Mouse (Mus musculus): ENCODE measurements around the gene Lrrc8c. TPM values are rescaled to one million over a fixed set of nuclear protein-coding genes. Genes with fewer than 3 reads are reported as not detected.

Gene Lrrc8c
- polyA plus RNA-seq, 1 experiment from 2014 or later: 14.0 TPM

DNA sequence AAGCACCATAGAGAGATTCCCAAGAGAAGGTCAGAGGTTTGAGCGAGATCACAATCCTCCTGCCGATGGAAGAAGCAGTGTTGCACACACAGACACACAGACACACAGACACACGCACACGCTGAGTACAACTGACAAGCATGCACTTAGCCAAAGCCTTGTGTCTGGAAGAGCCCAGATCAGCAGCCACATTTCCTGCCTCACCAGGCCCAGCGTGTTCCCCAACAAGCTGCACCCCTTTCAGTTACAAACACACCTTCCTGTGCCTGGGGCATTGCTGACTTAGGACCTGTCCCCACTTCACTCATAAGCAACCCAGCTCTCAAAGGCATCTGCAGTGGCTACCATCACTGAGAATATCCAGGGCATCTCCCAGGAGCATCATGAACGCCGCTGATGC is 25.8 kb upstream of the Lrrc8c start:
- Histone ChIP-seq H3K9me3 (no peaks in the 10 kb centered on the region), H3K4me2 (no peak overlapping the region), H3K27me3 (peaks cover 18% of the 10 kb centered on the region), H3K4me3 (no peak overlapping the region), H3K4me1 (replicated peaks) (peaks cover 42% of the 10 kb centered on the region), H3K27ac (peak overlapping the region; percentile 35), H3K36me3 (peaks cover 9% of the 10 kb centered on the region), H3K9ac (no peak overlapping the region)
- 82% methylated on average over 7 of the region's 7 CpGs for WGBS
- ATAC-seq (ENCODE audit: low FRiP score): no peak

DNA sequence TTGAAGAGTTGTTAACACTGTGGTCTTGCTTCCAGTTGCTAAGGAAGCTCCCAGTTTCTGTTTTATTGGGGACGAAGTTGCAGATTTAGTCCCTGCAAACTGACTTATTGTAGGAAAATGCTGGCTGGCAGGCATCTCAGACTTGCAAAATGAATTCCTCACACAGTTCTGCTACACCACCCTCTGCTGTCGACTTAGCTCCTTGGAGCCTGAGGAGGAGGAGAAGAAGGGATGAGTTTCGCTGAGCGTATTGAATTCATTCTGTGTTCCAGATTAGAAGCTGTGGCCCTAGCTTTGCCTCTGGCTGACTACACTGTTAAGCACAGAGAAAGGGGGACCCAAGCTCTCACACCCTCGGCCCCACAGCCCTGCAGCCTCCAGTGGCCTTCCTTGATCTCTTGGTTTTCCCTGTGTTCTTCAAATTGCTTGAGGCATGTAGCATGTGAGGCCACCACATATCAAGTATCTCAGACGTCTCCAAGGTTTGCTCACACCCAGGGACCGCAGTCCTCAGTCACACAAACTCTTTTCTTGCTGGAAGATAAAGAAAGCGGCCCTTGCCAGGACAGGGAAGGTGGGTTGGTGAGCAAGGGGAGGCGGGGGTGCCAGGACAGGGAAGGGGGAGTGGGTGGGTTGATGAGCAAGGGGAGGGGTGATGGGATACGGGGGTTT is 24.8 kb upstream of the Lrrc8c start:
- WGBS: 29% methylated on average over 10 of the region's 10 CpGs
- Histone ChIP-seq H3K4me1 (replicated peaks) (peaks cover 48% of the 10 kb centered on the region), H3K27ac (no peak overlapping the region), H3K4me2 (peak overlapping the region; percentile 50), H3K4me3 (no peak overlapping the region), H3K9me3 (no peaks in the 10 kb centered on the region), H3K27me3 (peaks cover 18% of the 10 kb centered on the region), H3K36me3 (peaks cover 6% of the 10 kb centered on the region; the same call in 1 of the 2 replicates), H3K9ac (0 out of 2 replicates have a peak overlapping the region, but pooled peaks have one; percentile 36)
- no peak for ATAC-seq (ENCODE audit: low FRiP score)

DNA sequence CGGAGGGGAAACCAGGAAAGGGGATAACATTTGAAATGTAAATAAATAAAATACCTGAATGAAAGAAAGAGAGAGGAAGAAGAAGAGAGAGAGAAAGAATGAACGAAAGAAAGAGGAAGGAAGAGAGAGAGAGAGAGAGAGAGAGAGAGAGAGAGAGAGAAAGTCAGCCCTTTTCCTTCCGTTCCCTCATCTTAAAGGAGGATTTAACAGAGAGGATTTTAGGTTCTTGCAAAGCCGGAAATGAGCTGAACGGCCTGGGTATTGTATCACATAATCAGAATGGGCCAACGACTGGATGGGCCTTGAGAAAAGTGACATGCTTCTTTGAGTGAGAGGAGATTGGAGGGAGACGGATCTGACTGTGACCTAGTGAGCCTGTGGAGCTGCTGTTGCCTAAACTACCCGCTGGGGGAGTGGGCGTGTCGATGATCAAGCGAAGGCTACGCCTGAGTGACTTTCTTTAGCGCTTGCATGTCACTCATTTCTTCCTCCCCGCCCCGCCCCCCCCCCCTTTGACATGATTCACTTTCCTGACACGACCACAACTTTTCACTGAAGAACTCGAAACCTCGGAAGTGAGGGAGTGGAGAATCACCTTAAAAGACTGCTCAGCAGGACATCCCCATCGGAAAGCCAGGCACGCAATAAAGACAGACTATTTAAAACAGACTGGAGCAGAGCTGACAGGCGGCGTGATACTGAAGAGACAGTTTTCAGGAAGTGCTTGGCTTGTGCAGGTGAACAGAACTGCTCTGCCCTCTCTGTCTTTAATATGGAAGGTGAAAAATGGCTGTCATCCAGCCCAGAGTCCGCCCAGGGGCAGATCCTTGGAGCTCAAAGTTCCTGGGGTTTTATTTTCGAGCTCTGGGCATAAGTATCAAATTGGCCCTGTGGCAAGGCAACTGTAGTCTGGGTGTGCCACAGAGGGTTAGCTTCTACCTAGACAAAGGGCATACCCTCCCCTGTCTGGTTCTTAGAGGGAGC is 24.0 kb upstream of the Lrrc8c start:
- Histone ChIP-seq H3K27me3 (peaks cover 18% of the 10 kb centered on the region), H3K9me3 (no peaks in the 10 kb centered on the region), H3K4me3 (peak overlapping the region; percentile 17; the same call in 1 of the 2 replicates), H3K4me1 (replicated peaks) (peaks cover 50% of the 10 kb centered on the region), H3K9ac (peak overlapping the region; percentile 36; the same call in 1 of the 2 replicates), H3K27ac (no peak overlapping the region), H3K4me2 (peak overlapping the region; percentile 50), H3K36me3 (peaks cover 6% of the 10 kb centered on the region; the same call in 1 of the 2 replicates)
- ATAC-seq (ENCODE audit: low FRiP score): peak; percentile 58
- 5% methylated on average over 24 of the region's 24 CpGs for WGBS

DNA sequence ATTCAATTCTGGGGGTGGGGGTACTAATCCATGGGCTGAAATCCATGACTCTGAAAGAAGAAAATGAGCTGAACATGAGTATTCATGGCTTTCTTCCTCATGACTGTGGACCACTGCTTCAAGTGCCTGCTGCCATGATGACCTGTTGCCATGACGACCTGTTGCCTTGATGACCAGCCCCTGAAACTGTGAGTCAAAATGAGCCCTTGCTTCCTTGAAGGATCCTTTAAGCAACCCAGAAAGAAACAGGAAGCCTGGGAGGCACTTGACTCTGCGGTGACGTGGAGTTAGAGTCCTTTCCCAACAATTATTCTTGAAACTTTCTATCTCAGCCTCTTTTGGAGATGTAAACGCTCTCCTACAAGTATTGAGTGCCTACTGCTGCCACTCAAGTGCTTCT is 23.1 kb upstream of the Lrrc8c start:
- H3K4me2 ChIP-seq: no peak overlapping the region
- H3K9ac ChIP-seq: no peak overlapping the region
- 76% methylated on average over 4 of the region's 4 CpGs for WGBS
- H3K27me3 ChIP-seq: peaks cover 18% of the 10 kb centered on the region
- no peaks in the 10 kb centered on the region for H3K9me3 ChIP-seq
- H3K4me3 ChIP-seq: no peak overlapping the region
- peaks cover 59% of the 10 kb centered on the region for H3K4me1 ChIP-seq (replicated peaks)
- H3K36me3 ChIP-seq: no peaks in the 10 kb centered on the region
- no peak for ATAC-seq (ENCODE audit: low FRiP score)
- no peak overlapping the region for H3K27ac ChIP-seq

DNA sequence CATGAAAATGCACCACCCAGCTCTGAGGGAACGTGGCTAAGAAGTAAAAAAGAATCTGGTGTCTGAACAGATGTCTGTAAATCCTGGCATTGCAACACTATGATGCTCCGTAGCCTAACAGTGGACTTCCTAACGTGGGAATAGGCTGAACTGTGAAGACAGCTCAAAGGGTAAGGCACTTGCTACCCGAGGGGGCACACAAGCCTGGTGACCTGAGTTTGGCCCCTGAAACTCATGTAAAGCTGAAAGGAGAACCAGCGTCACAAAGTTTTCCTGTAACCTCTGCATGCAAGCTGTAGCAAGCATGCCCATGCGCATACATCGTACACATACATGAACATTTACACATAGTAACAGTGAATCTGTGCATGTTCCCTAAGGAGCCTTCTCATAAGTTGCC is 22.6 kb upstream of the Lrrc8c start:
- peaks cover 18% of the 10 kb centered on the region for H3K27me3 ChIP-seq
- ATAC-seq (ENCODE audit: low FRiP score): no peak
- H3K27ac ChIP-seq: no peak overlapping the region
- no peak overlapping the region for H3K4me3 ChIP-seq
- 65% methylated on average over 7 of the region's 7 CpGs for WGBS
- peaks cover 59% of the 10 kb centered on the region for H3K4me1 ChIP-seq (replicated peaks)
- H3K4me2 ChIP-seq: no peak overlapping the region
- no peaks in the 10 kb centered on the region for H3K36me3 ChIP-seq
- H3K9me3 ChIP-seq: no peaks in the 10 kb centered on the region
- H3K9ac ChIP-seq: no peak overlapping the region

DNA sequence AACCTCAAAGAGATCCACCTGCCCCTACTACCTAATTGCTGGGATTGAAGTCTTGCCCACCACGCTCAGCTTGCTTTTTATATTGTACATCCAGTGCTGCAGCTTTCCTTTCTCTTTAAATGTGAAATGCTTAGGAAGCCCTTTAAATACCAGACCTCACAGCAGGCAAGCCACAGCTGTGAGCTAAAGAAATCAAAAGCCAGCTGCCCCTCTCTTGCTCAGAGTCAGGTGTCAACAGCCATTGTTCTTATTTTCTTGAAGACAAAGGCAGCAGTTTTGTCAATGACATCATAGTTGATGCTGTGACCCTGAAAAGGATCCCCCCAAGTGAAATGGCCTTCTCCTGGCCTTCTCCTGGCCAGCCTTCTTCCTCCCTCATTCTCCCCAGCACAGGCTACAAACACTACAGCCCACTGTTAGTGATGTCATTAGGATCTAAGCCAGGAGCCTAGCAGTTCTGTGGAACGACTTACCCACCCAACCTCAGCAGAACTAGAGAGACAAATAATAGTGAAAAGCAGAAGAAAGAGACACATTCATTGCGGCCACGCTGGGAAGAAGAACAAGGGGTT is 20.7 kb upstream of the Lrrc8c start:
- no peaks in the 10 kb centered on the region for H3K9me3 ChIP-seq
- H3K4me1 ChIP-seq (replicated peaks): peaks cover 43% of the 10 kb centered on the region
- peak overlapping the region; percentile 30; the same call in 1 of the 2 replicates for H3K27ac ChIP-seq
- H3K27me3 ChIP-seq: peaks cover 13% of the 10 kb centered on the region
- no peaks in the 10 kb centered on the region for H3K36me3 ChIP-seq
- H3K4me3 ChIP-seq: no peak overlapping the region
- no peak for ATAC-seq (ENCODE audit: low FRiP score)
- no peak overlapping the region for H3K9ac ChIP-seq
- WGBS: 25% methylated on average over 4 of the region's 4 CpGs
- H3K4me2 ChIP-seq: no peak overlapping the region

DNA sequence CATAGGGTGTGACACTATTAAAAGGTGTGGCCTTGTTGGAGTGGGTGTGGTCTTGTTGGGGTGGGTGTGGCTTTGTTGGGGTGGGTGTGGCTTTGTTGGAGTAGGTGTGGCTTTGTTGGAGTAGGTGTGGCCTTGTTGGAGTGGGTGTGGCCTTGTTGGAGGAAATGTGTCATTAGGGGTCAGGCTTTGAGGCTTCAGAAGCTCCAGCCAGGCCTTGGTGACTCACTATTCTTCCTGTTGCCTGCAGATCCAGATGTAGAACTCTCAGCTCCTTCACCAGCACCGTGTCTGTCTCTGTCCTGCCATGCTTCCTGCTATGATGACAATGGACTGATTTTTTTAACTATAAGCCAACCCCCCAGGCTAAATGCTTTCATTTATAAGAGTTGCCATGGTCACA is 19.8 kb upstream of the Lrrc8c start:
- Histone ChIP-seq H3K27me3 (0 out of 2 replicates have a peak, but pooled peaks cover 12% of the 10 kb centered on the region), H3K36me3 (no peaks in the 10 kb centered on the region), H3K4me3 (no peak overlapping the region), H3K27ac (no peak overlapping the region), H3K4me2 (no peak overlapping the region), H3K9ac (no peak overlapping the region), H3K9me3 (no peaks in the 10 kb centered on the region), H3K4me1 (replicated peaks) (peaks cover 41% of the 10 kb centered on the region)
- no peak for ATAC-seq (ENCODE audit: low FRiP score)
- WGBS: 58% methylated on average over 1 of the region's 1 CpGs

DNA sequence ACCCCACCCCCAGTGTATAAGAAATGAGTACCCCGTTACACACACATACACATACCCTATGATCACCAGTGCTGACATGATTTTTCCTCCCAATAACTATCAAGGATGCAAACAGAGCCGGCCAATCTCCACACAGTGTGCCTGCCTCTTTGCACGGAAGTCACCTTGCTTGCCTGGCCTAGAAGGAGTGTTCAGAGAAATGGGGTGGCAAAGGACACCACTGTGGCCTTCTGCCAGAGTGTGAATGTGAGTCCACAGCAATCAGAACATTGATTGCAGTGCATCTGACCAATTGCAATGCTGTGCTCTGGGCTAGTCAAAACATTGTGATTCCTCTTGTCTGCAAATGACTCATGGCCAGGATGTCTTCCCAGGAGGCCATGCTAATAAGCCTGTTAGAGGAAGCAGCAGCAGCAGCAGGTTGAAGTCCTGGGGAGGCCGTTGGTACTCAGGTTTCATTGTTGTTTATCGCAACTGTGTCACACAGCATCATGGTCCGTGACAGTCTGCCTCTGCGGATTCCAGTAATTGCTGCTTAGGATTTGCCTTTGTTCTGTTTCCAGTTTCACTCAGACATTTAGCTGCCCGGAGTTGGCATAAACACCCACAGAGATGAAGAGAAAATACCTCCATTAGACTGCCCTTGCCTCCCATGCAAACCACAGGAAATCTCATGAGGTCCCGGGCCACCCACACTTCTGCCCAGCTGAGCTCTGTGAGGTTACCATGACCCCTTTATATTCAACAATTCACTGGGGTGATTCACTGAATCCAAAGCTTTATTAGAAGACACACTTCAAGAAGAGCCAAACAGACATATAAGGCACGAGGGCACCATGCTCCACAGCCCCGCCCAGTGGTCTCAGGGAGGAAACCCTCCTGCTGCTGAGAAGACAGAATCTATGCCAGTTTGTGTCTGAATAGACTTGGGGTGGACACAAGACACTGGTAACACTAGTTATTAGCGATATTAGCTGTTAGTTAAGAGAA is 18.8 kb upstream of the Lrrc8c start:
- Histone ChIP-seq H3K9ac (0 out of 2 replicates have a peak overlapping the region, but pooled peaks have one; percentile 19), H3K27me3 (0 out of 2 replicates have a peak, but pooled peaks cover 12% of the 10 kb centered on the region), H3K36me3 (no peaks in the 10 kb centered on the region), H3K27ac (peak overlapping the region; percentile 14; the same call in 1 of the 2 replicates), H3K4me1 (replicated peaks) (peaks cover 31% of the 10 kb centered on the region), H3K9me3 (no peaks in the 10 kb centered on the region), H3K4me3 (no peak overlapping the region), H3K4me2 (no peak overlapping the region)
- 40% methylated on average over 12 of the region's 12 CpGs for WGBS
- ATAC-seq (ENCODE audit: low FRiP score): 0 out of 2 replicates have a peak, but pooled peaks have one; percentile 25

DNA sequence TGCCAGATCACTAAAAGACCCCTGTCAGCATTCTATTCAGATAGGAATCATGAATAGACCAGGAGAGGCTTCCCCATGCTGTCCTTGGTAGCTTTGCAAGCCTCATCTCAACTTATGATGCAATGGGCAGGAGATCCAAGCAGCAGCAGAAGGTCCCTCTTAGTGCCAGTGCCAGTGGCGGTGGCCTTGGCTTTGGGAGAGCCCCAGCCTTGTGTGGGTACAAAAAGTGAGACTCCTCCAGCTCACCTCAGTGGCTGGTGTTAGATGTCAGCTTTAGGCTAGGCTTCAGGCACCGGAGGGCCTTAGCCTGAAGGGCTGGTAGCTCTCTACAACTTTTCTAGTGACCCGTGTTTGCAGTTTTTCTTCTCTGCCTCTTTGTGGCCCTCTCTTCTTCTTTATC is 18.1 kb upstream of the Lrrc8c start:
- Histone ChIP-seq H3K27me3 (0 out of 2 replicates have a peak, but pooled peaks cover 10% of the 10 kb centered on the region), H3K4me2 (no peak overlapping the region), H3K4me3 (no peak overlapping the region), H3K36me3 (no peaks in the 10 kb centered on the region), H3K27ac (0 out of 2 replicates have a peak overlapping the region, but pooled peaks have one; percentile 14), H3K4me1 (replicated peaks) (peaks cover 24% of the 10 kb centered on the region), H3K9me3 (no peaks in the 10 kb centered on the region), H3K9ac (no peak overlapping the region)
- ATAC-seq (ENCODE audit: low FRiP score): no peak
- WGBS: 88% methylated on average over 3 of the region's 3 CpGs

DNA sequence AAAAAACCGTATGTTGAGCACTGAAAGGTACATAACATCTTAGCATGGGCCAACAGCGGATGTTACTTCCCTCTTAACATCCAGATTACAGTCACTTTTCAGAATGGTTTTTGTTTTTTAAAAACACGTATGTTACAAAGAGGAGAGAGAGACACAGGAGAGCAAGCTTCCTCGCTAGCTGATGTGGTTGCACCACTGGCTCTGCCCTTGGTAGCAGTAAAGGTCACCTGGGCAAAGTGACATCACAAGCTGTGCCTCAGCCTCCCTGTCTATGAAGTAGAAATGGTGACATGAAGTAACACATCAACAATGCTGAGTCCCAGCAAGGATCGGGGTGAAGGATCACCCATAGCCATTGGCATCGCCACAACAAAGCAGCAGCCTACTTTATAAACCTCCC is 10.4 kb upstream of the Lrrc8c start:
- Histone ChIP-seq H3K4me1 (replicated peaks) (no peaks in the 10 kb centered on the region), H3K9me3 (no peaks in the 10 kb centered on the region), H3K9ac (no peak overlapping the region), H3K27ac (no peak overlapping the region), H3K4me2 (no peak overlapping the region), H3K4me3 (no peak overlapping the region), H3K36me3 (no peaks in the 10 kb centered on the region), H3K27me3 (no peaks in the 10 kb centered on the region)
- ATAC-seq (ENCODE audit: low FRiP score): no peak
- WGBS: 92% methylated on average over 6 of the region's 6 CpGs

DNA sequence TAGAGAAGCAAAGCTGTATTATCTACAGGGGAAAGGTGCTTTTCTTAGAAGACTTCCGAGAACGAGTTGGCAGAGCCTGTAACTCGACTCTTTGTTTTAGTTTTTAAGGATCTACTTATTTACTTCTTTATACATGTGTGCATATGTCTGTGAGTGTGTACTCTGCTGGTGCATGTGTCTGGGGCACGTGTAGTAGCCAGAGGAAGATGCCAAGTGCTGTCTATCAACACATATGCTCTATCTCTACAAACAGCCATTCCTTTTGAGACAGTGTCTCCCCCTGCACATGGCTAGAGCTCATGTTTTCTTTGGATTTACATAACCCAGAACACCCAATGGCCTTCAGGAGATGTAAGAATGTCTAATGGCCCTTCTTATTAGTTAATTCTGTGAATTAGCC is 6.9 kb upstream of the Lrrc8c start:
- H3K9me3 ChIP-seq: no peaks in the 10 kb centered on the region
- ATAC-seq (ENCODE audit: low FRiP score): no peak

More for the DNA sequence above, 6.9 kb upstream of the Lrrc8c start:
- 84% methylated on average over 4 of the region's 4 CpGs for WGBS
- H3K36me3 ChIP-seq: no peaks in the 10 kb centered on the region
- no peaks in the 10 kb centered on the region for H3K27me3 ChIP-seq
- H3K4me3 ChIP-seq: no peak overlapping the region
- no peaks in the 10 kb centered on the region for H3K4me1 ChIP-seq (replicated peaks)
- H3K4me2 ChIP-seq: no peak overlapping the region
- no peak overlapping the region for H3K27ac ChIP-seq
- H3K9ac ChIP-seq: no peak overlapping the region
